Mouse (Mus musculus) liver, adult 2 months (tissue): ENCODE measurements at regions not wholly inside any gene's neighbourhood (a gene's known extent, or its start where the extent isn't known, plus 50 kb on each side); places are given as distances from the start of the nearest gene placed in this dataset.

ENCODE experiments used
- CTCF ChIP-seq: fragments of 200-500 bp; IDR thresholded peaks from 2 replicates; pipeline ENCODE4 v1.5.1; 2011; ENCODE audit warnings: low read depth, low read length, control low read depth
- POLR2A ChIP-seq: fragments of 200-500 bp; IDR thresholded peaks from 2 replicates; pipeline ENCODE4 v1.6.1; 2011; ENCODE audit warnings: low read length, control low read depth; ENCODE audit not compliant: insufficient read depth; ENCODE audit errors: extremely low read depth

- TF ChIP-seq CTCF (no peak), POLR2A (no peak)
Measured at GRCm38 (mm10) chr10:21758122-21758521, 123.9 kb upstream of the Sgk1 start.
